Mouse (Mus musculus): ENCODE data around the gene Sgca.
A peak's percentile ranks its signal among the peaks of the same experiment; 100 is the strongest.

DNA sequence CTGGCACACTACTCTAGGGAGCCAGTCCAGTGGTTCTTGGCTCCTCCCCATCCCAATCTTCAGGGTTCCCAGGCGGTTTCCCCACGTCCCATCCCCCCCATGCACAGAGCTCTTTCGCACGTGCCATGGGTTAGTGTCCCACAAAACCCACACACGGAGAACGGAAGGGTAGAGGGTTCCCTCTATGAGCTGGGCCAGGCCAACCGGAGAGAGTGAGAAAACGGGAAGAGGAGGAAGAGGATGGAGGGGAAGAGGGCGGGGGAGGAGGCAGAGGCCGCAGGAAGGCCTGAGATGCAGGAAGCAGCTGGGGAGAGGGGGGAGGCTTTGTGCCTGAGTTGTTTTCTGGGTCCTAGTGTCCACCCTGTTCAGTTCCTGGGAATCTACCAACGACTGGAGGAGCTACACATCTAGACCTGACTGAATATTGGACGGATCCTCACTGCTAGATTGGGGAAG is 13.5 kb upstream of the Sgca start:
- TF ChIP-seq POLR2A (IDR thresholded peaks at IDR 0.05; ENCODE audit: borderline replicate concordance, insufficient read depth, low read length): peak; percentile 66
- no peak; the same call in 1 of the 2 replicates for TF ChIP-seq CTCF (IDR thresholded peaks at IDR 0.05; ENCODE audit: borderline replicate concordance, insufficient read depth, low read depth, low read length)

Measured in cerebellum, adult 2 months (tissue).